Mouse (Mus musculus) limb, embryonic 13.5 days (tissue): ENCODE results near the gene B3galt5. TPM values are rescaled to one million over a fixed set of nuclear protein-coding genes. Genes with fewer than 3 reads are reported as not detected.
A peak's percentile ranks its signal among the peaks of the same experiment; 100 is the strongest.

ENCODE experiments used
- ATAC-seq: fragments of 200-750 bp; cut with Nextera tagmentation; 2 replicates; pipeline ENCODE4 v1.8.0; 2017; ENCODE audit warnings: low read depth, moderate number of reproducible peaks, moderate TSS enrichment; ENCODE audit not compliant: low FRiP score
- H3K27ac ChIP-seq: fragments of 300-500 bp; sonication (generic); 2 replicates; pipeline ENCODE4 v1.5.1; 2015; ENCODE audit warnings: inconsistent platforms, mild to moderate bottlenecking, moderate library complexity
- H3K27me3 ChIP-seq: fragments of 300-500 bp; sonication (generic); 2 replicates; pipeline ENCODE4 v1.6.1; 2015; ENCODE audit warnings: mild to moderate bottlenecking, inconsistent platforms
- H3K36me3 ChIP-seq: fragments of 300-500 bp; sonication (generic); 2 replicates; pipeline ENCODE4 v1.6.1; 2015; ENCODE audit warnings: inconsistent platforms, mild to moderate bottlenecking, moderate library complexity
- H3K4me1 ChIP-seq: fragments of 300-500 bp; sonication (generic); 2 replicates; pipeline ENCODE4 v1.6.1; 2015; ENCODE audit warnings: inconsistent platforms
- H3K4me2 ChIP-seq: fragments of 300-500 bp; sonication (generic); replicated peaks from 2 replicates; pipeline ENCODE4 v1.6.1; 2015; ENCODE audit warnings: inconsistent platforms, mild to moderate bottlenecking, moderate library complexity
- H3K4me3 ChIP-seq: fragments of 300-500 bp; sonication (generic); 2 replicates; pipeline ENCODE4 v1.5.1; 2015; ENCODE audit warnings: moderate library complexity, mild to moderate bottlenecking, inconsistent platforms
- H3K9ac ChIP-seq: fragments of 300-500 bp; sonication (generic); 2 replicates; pipeline ENCODE4 v1.6.1; 2015; ENCODE audit warnings: mild to moderate bottlenecking, inconsistent platforms
- H3K9me3 ChIP-seq: fragments of 300-500 bp; sonication (generic); 2 replicates; pipeline ENCODE4 v1.6.1; 2016; ENCODE audit warnings: inconsistent platforms
- WGBS: fragments of 180-500 bp; shearing (Covaris S2); methylation state at CpG from one replicate; pipeline ENCODE4 v1.1.7; 2015; 5-methylcytosine and 5-hydroxymethylcytosine counted together
- polyA plus RNA-seq: library from polyadenylated mRNA; unstranded; fragments of >200 nt; fragmentation: Nextera tagmentation; extraction: Ambion mirVana; gene quantifications from 2 replicates; pipeline ENCODE4 v1.2.1, GENCODE M21; 2015

Gene B3galt5
- polyA plus RNA-seq, 1 experiment from 2014 or later: 0.24 TPM

GRCm38 (mm10) chr16:96351520-96351919, 115.9 kb downstream of the B3galt5 start:
- Histone ChIP-seq H3K9me3 (no peaks in the 10 kb centered on the region), H3K4me1 (peaks cover 15% of the 10 kb centered on the region), H3K27me3 (0 out of 2 replicates have a peak, but pooled peaks cover 7% of the 10 kb centered on the region), H3K9ac (no peak overlapping the region), H3K36me3 (no peaks in the 10 kb centered on the region), H3K27ac (no peak overlapping the region), H3K4me3 (no peak overlapping the region), H3K4me2 (no peak overlapping the region)
- 93% methylated on average over 2 of the region's 2 CpGs for WGBS
- ATAC-seq: no peak

GRCm38 (mm10) chr16:96353296-96353896, 117.8 kb downstream of the B3galt5 start:
- H3K27me3 ChIP-seq: 0 out of 2 replicates have a peak, but pooled peaks cover 7% of the 10 kb centered on the region
- peaks cover 4% of the 10 kb centered on the region for H3K4me1 ChIP-seq
- H3K9me3 ChIP-seq: no peaks in the 10 kb centered on the region
- no peak overlapping the region for H3K4me3 ChIP-seq
- no peak overlapping the region for H3K27ac ChIP-seq
- H3K4me2 ChIP-seq: no peak overlapping the region
- no peak overlapping the region for H3K9ac ChIP-seq
- 78% methylated on average over 6 of the region's 6 CpGs for WGBS
- no peak for ATAC-seq
- no peaks in the 10 kb centered on the region for H3K36me3 ChIP-seq

DNA sequence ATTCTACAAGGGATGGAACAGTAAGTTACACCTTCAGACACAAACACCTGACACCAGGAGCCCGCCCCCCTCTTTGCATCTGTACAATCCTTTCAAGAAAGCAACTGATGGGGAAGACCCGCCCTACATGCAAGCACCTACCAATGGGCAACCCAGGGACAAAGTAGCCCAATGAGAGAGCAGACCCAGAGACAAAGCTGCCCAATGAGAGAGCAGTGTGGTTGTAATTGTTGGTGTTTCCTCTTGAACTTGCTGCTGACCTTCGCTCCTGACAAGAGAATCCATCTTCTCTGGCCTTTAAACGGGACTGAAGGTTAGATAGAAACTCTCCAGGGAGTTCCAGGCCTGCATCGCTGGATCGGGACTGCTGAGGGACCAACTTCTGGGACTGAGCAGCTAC, 118.4 kb downstream of the B3galt5 start:
- Histone ChIP-seq H3K9me3 (no peaks in the 10 kb centered on the region), H3K4me1 (no peaks in the 10 kb centered on the region), H3K36me3 (no peaks in the 10 kb centered on the region), H3K4me2 (peak overlapping the region; percentile 25), H3K4me3 (peak overlapping the region; percentile 18; the same call in 1 of the 2 replicates), H3K27me3 (0 out of 2 replicates have a peak, but pooled peaks cover 6% of the 10 kb centered on the region), H3K27ac (no peak overlapping the region), H3K9ac (no peak overlapping the region)
- no peak for ATAC-seq
- WGBS: 43% methylated on average over 6 of the region's 6 CpGs

DNA sequence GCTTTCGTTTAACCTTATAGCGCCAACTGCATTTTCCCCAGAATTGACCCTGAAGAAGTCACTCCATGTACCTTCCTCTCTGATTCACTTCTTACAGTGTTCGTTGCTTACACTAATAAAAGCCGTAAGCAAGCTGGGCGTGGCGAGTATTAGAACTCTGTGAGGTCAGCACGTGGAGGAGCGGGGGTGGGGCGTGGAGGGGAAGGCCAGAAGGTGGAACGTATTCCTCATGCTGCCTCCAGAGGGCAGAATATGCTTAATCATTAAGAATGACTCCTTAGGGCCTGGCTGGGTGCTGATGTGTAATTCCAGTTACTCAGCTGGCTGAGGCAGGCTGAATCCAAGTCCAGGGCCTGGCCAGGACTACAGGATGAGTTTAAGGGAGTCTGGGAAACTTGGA, 122.3 kb downstream of the B3galt5 start:
- H3K4me1 ChIP-seq: peaks cover 7% of the 10 kb centered on the region; the same call in 1 of the 2 replicates
- peak overlapping the region; percentile 59 for H3K4me2 ChIP-seq
- H3K4me3 ChIP-seq: peak overlapping the region; percentile 35
- no peaks in the 10 kb centered on the region for H3K9me3 ChIP-seq
- no peak for ATAC-seq
- H3K36me3 ChIP-seq: no peaks in the 10 kb centered on the region
- H3K9ac ChIP-seq: no peak overlapping the region
- 8% methylated on average over 10 of the region's 10 CpGs for WGBS
- 0 out of 2 replicates have a peak, but pooled peaks cover 5% of the 10 kb centered on the region for H3K27me3 ChIP-seq
- H3K27ac ChIP-seq: no peak overlapping the region

- H3K36me3 ChIP-seq: no peaks in the 10 kb centered on the region
- H3K4me3 ChIP-seq: no peak overlapping the region
- no peak for ATAC-seq
- 0 out of 2 replicates have a peak, but pooled peaks cover 8% of the 10 kb centered on the region for H3K27me3 ChIP-seq
- WGBS: 77% methylated on average over 22 of the region's 22 CpGs
- H3K9me3 ChIP-seq: no peaks in the 10 kb centered on the region
- peaks cover 7% of the 10 kb centered on the region; the same call in 1 of the 2 replicates for H3K4me1 ChIP-seq
- no peak overlapping the region for H3K9ac ChIP-seq
- no peak overlapping the region for H3K27ac ChIP-seq
- no peak overlapping the region for H3K4me2 ChIP-seq
Observed at GRCm38 (mm10) chr16:96361305-96362124, 125.9 kb downstream of the B3galt5 start.

DNA sequence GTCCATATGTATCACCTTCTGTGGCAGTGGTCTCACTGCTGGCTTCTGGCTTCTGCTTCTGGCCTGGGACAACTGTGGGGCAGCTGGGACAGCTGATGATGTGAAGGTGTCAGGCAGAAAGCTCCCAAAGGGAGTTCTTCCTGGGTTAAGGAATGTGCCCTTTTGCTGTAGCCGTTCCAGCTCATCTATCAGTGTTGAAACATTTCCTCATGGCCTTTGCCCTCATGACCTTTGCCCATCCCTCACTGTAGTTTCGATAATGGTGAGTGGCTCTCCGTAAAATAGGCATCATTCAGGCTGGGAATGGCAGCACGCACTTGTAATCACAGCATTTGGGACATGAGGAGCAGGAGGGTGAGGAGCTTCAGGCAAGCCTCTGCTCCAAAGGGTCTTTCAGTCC, 127.3 kb downstream of the B3galt5 start:
- H3K27me3 ChIP-seq: 0 out of 2 replicates have a peak, but pooled peaks cover 8% of the 10 kb centered on the region
- no peaks in the 10 kb centered on the region for H3K9me3 ChIP-seq
- H3K9ac ChIP-seq: no peak overlapping the region
- H3K4me1 ChIP-seq: peaks cover 7% of the 10 kb centered on the region; the same call in 1 of the 2 replicates
- no peak overlapping the region for H3K27ac ChIP-seq
- WGBS: 33% methylated on average over 4 of the region's 4 CpGs
- ATAC-seq: no peak
- no peak overlapping the region for H3K4me3 ChIP-seq
- H3K4me2 ChIP-seq: no peak overlapping the region
- H3K36me3 ChIP-seq: no peaks in the 10 kb centered on the region

DNA sequence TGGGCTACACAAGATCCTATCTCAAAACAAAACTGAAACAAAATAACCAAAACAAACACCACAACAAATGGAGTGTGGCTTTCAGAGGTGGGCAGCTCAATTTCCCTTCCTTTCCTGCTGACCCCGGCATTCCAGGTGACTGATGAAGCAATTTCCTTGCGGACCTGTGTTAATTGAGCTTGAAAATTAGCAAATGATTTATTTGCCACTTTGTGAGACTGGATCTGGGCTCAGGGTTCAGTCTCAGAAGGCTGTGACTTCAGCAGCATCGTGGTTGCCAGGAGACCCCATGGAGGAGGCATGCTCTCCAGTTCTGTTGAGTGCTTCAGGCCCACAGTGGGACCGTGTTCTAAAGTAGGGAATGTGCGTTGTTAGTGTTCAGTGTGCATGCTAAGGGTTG, 127.7 kb downstream of the B3galt5 start:
- no peak overlapping the region for H3K4me3 ChIP-seq
- 46% methylated on average over 5 of the region's 5 CpGs for WGBS
- H3K4me1 ChIP-seq: peaks cover 7% of the 10 kb centered on the region; the same call in 1 of the 2 replicates
- no peak overlapping the region for H3K4me2 ChIP-seq
- H3K9ac ChIP-seq: no peak overlapping the region
- no peaks in the 10 kb centered on the region for H3K9me3 ChIP-seq
- no peak for ATAC-seq
- no peak overlapping the region for H3K27ac ChIP-seq
- H3K36me3 ChIP-seq: no peaks in the 10 kb centered on the region
- H3K27me3 ChIP-seq: 0 out of 2 replicates have a peak, but pooled peaks cover 8% of the 10 kb centered on the region

- Histone ChIP-seq H3K4me3 (no peak overlapping the region), H3K36me3 (no peaks in the 10 kb centered on the region), H3K27ac (no peak overlapping the region), H3K27me3 (0 out of 2 replicates have a peak, but pooled peaks cover 8% of the 10 kb centered on the region), H3K4me2 (no peak overlapping the region), H3K9ac (no peak overlapping the region), H3K9me3 (no peaks in the 10 kb centered on the region), H3K4me1 (peaks cover 7% of the 10 kb centered on the region; the same call in 1 of the 2 replicates)
- no peak for ATAC-seq
- 93% methylated on average over 11 of the region's 11 CpGs for WGBS
Observed at GRCm38 (mm10) chr16:96364870-96365269, 129.3 kb downstream of the B3galt5 start.

Other genes with a start within 250 kb of the B3galt5 start
- 87.1 and 95.2 TPM in 2 replicates for gene Psmg1, start 244.8 kb upstream of the B3galt5 start, polyA plus RNA-seq
- 109 TPM in 2 replicates for gene Brwd1, start 153.3 kb upstream of the B3galt5 start, polyA plus RNA-seq
- gene Hmgn1, start 108.1 kb upstream of the B3galt5 start, polyA plus RNA-seq: 756 and 813 TPM in 2 replicates
- gene Wrb, start 90.4 kb upstream of the B3galt5 start, polyA plus RNA-seq: 64.3 and 65.8 TPM in 2 replicates
- 1.7 and 1.9 TPM in 2 replicates for gene Lca5l, start 43.5 kb upstream of the B3galt5 start, polyA plus RNA-seq
- 6.4 and 9.1 TPM in 2 replicates for gene Sh3bgr, start 35.4 kb upstream of the B3galt5 start, polyA plus RNA-seq
- gene Itgb2l, start 207.8 kb downstream of the B3galt5 start, polyA plus RNA-seq: 0.33 TPM in 1 of 2 replicates, not detected in the other
- 15.9 and 16.0 TPM in 2 replicates for gene Pcp4, start 231.8 kb downstream of the B3galt5 start, polyA plus RNA-seq